Mouse (Mus musculus) spleen, adult 2 months (tissue): ENCODE results near the gene Slc29a3.

Source experiments
- CTCF ChIP-seq: fragments of 200-500 bp; IDR thresholded peaks from 2 replicates; pipeline ENCODE4 v1.5.1; 2011; ENCODE audit warnings: mild to moderate bottlenecking, inconsistent platforms; ENCODE audit not compliant: insufficient read depth, insufficient read length, insufficient replicate concordance; ENCODE audit errors: extremely low read depth
- POLR2A ChIP-seq: fragments of 200-500 bp; IDR thresholded peaks from 2 replicates; pipeline ENCODE4 v1.6.1; 2011; ENCODE audit warnings: low read depth, low read length, inconsistent platforms

DNA sequence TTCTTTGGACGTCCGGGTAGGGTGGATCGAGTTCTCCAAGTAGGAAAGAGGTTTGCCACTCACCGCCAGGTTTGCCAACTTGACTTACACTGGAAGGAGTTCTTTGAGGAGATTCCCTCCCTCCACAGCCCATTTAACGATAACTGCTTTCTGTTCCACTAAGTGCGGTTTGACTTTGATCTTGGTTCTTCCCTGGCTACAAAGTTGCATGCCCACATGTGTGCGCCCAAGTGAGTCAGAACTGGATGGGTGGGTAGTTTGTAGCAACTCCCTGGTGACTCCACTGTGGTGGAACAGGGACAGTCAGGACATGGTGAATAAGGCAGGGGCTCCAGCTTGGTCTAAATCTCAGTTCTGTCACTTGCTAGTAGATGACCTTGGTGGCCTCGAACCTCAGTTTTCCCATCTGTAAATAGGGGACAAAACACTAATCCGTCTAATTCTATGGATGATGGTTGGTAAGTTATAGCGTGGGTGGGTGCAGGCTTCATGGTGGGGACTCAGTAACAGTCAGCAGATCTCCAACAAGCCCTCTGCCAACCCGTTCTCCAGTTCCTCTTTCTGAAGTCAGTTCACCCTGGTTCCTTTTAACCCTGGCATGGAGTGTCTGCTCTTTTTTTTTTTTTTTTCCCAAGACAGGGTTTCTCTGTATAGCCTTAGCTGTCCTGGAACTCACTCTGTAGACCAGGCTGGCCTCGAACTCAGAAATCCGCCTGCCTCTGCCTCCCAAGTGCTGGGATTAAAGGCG, 7.9 kb downstream of the Slc29a3 start:
- TF ChIP-seq POLR2A, result no peak
- TF ChIP-seq CTCF, result no peak
